Mouse (Mus musculus) hindbrain, postnatal 0 days (tissue): ENCODE measurements at regions not wholly inside any gene's neighbourhood (a gene's known extent, or its start where the extent isn't known, plus 50 kb on each side); places are given as distances from the start of the nearest gene placed in this dataset.

Experiments
- ATAC-seq: fragments of 200-750 bp; cut with Nextera tagmentation; 2 replicates; pipeline ENCODE4 v1.8.0; 2017; ENCODE audit warnings: mild to moderate bottlenecking, moderate TSS enrichment, moderate library complexity
- DNase-seq: peaks from one replicate; pipeline ENCODE4 v3.0.0-alpha.2; 2015; ENCODE audit warnings: low spot score
- H3K27ac ChIP-seq: fragments of 300-500 bp; sonication (generic); 2 replicates; pipeline ENCODE4 v1.5.1; 2014; ENCODE audit warnings: mild to moderate bottlenecking
- H3K27me3 ChIP-seq: fragments of 300-500 bp; sonication (generic); 2 replicates; pipeline ENCODE4 v1.6.1; 2014; ENCODE audit warnings: low read length, mixed read lengths; ENCODE audit not compliant: insufficient read depth
- H3K36me3 ChIP-seq: fragments of 300-500 bp; sonication (generic); 2 replicates; pipeline ENCODE4 v1.6.1; 2014; ENCODE audit warnings: low read length, mixed read lengths; ENCODE audit not compliant: insufficient read depth
- H3K4me1 ChIP-seq: fragments of 300-500 bp; sonication (generic); 2 replicates; pipeline ENCODE4 v1.6.1; 2014; ENCODE audit warnings: antibody characterized with exemption, low read length, mixed read lengths; ENCODE audit not compliant: insufficient read depth
- H3K4me2 ChIP-seq: fragments of 300-500 bp; sonication (generic); 2 replicates; pipeline ENCODE4 v1.6.1; 2014; ENCODE audit warnings: low read depth, mild to moderate bottlenecking, low read length, moderate library complexity, mixed read lengths
- H3K4me3 ChIP-seq: fragments of 300-500 bp; sonication (generic); 2 replicates; pipeline ENCODE4 v1.5.1; 2014; ENCODE audit warnings: low read length
- H3K9ac ChIP-seq: fragments of 300-500 bp; sonication (generic); replicated peaks from 2 replicates; pipeline ENCODE4 v1.6.1; 2014; ENCODE audit warnings: mild to moderate bottlenecking, low read length, moderate library complexity, mixed read lengths
- H3K9me3 ChIP-seq: fragments of 300-500 bp; sonication (generic); 2 replicates; pipeline ENCODE4 v1.6.1; 2016; ENCODE audit warnings: low read length, mixed read lengths
- CTCF ChIP-seq: IDR thresholded peaks from 2 replicates; pipeline ENCODE4 v1.5.1; 2016; ENCODE audit warnings: antibody characterized with exemption, control low read depth, low read depth
- WGBS: fragments of 180-500 bp; shearing (Covaris S2); extraction: QIAGEN DNeasy Blood & Tissue Kit; methylation state at CpG from one replicate; pipeline ENCODE4 v1.1.7; 2014; 5-methylcytosine and 5-hydroxymethylcytosine counted together

DNA sequence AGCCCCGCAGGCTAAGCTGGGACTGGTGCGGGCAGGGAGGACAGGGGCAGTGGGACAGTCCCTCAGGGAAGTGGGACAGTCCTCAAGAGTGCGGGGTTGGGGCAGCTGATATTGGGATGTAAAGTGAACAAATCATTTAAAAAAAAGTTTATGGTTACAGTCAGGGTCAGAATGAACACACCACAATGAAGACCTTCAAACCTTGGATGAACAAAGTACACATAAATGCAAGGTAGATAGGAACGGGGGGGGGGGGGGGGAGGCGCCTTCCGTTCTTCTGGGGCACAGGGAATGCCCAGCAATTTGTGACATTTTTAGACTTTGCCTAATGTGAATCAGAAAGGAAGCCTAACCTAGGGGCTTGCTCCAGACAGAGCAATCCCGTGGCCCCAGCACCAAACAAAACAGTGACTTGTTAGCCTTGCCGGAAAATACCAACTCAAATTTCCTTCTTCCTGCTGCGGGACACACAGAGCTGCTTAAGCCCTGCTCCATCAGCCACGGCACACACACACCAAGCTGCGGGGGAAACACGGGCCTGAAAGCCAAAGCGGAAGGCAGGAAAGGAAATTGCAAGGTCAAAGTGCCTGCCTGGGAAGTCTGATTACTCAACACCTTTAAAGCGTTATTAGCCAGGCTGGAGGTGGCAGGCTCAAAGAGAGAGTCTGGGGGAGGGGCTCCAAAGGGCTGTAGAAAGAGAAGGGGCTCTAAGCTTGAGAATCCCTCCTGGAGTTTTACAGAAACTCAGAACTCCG lies 309.6 kb upstream of the Jarid2 start:
- Histone ChIP-seq H3K4me1 (no peaks in the 10 kb centered on the region), H3K4me2 (no peak overlapping the region), H3K4me3 (no peak overlapping the region), H3K9ac (no peak overlapping the region), H3K36me3 (no peaks in the 10 kb centered on the region), H3K27ac (no peak overlapping the region), H3K9me3 (no peaks in the 10 kb centered on the region), H3K27me3 (no peaks in the 10 kb centered on the region)
- 27% methylated on average over 13 of the region's 15 CpGs for WGBS
- no peak for TF ChIP-seq CTCF
- ATAC-seq (no peak), DNase-seq (no peak)

DNA sequence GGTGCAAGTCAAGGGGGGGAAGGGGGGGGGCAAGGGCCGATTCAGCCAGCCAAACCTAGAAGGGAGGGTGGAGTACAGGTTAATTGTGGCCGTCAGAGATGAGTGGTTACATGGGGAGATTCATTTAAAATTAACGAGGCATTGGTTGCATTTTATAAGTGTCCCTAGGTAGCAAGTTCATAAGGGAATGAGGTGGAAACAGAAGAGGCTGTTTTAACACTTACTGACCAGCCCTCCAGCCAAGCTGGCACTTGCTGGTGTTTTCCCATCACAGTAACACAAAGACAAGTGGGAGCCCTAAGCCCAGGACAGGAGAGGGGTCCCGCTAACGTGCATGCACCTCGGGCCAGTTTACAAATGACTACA lies 309.1 kb upstream of the Jarid2 start:
- Histone ChIP-seq H3K27ac (no peak overlapping the region), H3K27me3 (no peaks in the 10 kb centered on the region), H3K9ac (no peak overlapping the region), H3K4me2 (no peak overlapping the region), H3K4me1 (no peaks in the 10 kb centered on the region), H3K36me3 (no peaks in the 10 kb centered on the region), H3K9me3 (no peaks in the 10 kb centered on the region), H3K4me3 (no peak overlapping the region)
- WGBS, result 26% methylated on average over 6 of the region's 6 CpGs
- no peak for DNase-seq
- no peak for ATAC-seq
- TF ChIP-seq CTCF, result no peak

DNA sequence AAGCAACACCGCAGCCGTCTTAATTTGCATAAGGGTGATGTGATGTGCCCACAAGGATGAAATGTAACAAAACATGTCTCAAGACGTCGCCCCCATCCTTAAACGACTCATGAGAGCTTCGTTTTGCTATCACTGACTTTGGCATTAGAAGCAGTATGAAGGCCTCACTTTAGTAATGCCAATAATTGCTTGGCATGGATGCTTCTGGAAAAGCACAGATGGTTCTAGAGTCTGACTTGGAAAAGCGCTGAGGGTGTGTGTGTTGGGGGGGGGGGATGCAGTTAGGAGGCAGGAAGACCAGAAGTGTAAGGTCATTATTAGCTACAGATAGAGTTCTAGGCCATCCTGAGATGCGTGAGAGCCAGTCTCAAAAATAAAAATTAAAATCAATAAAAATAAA lies 308.3 kb upstream of the Jarid2 start:
- no peaks in the 10 kb centered on the region for H3K27me3 ChIP-seq
- DNase-seq (no peak), ATAC-seq (no peak)
- no peaks in the 10 kb centered on the region for H3K36me3 ChIP-seq
- H3K4me1 ChIP-seq, result no peaks in the 10 kb centered on the region
- no peak overlapping the region for H3K4me3 ChIP-seq
- 93% methylated on average over 8 of the region's 8 CpGs for WGBS
- H3K27ac ChIP-seq, result no peak overlapping the region
- H3K4me2 ChIP-seq, result no peak overlapping the region
- H3K9me3 ChIP-seq, result no peaks in the 10 kb centered on the region
- no peak for TF ChIP-seq CTCF
- no peak overlapping the region for H3K9ac ChIP-seq

DNA sequence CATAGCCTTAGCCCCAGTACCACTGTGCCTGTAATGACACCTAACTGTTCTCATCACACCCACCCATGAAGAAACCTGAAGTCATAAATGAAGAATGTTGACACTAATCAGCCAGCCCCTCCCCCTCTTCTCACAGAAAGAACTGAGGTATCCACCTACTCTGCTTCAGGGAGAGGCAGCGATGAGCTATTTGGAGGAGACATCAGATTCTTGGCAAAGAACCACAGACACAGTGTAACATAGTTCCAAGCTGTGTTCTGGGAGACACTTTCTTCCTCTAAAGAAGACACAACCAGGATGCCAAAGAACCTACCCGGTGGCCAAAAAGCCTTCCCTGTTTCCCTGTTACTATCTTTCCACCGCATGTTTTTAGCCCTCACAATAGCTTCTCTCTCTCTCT lies 307.8 kb upstream of the Jarid2 start:
- 71% methylated on average over 3 of the region's 3 CpGs for WGBS
- ATAC-seq (no peak), DNase-seq (no peak)
- Histone ChIP-seq H3K27ac (no peak overlapping the region), H3K9ac (no peak overlapping the region), H3K4me3 (no peak overlapping the region), H3K4me1 (no peaks in the 10 kb centered on the region), H3K9me3 (no peaks in the 10 kb centered on the region), H3K27me3 (no peaks in the 10 kb centered on the region), H3K36me3 (no peaks in the 10 kb centered on the region), H3K4me2 (no peak overlapping the region)
- TF ChIP-seq CTCF, result no peak

DNA sequence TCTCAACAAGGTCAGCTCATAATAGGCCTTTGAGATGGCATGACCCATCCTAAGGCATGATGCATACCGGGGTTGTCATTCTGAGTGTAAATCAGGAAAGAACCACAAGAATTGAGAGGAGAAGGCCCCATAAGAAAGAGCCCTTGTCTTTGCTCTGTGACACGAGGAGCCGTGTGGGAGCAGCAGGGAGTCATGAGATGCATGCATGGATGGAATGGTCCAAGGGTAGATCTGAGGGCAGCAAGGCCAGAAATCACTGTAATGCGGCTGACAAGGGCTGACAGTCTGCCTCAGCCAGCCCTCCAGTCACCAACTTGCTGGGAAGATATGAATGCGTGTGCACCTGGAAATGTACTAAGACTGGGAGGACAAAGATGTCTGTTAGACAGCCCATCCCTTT lies 307.4 kb upstream of the Jarid2 start:
- H3K9ac ChIP-seq, result no peak overlapping the region
- no peaks in the 10 kb centered on the region for H3K9me3 ChIP-seq
- no peak overlapping the region for H3K4me2 ChIP-seq
- H3K36me3 ChIP-seq, result no peaks in the 10 kb centered on the region
- DNase-seq (no peak), ATAC-seq (no peak)
- 66% methylated on average over 5 of the region's 5 CpGs for WGBS
- H3K4me3 ChIP-seq, result no peak overlapping the region
- no peak overlapping the region for H3K27ac ChIP-seq
- no peak for TF ChIP-seq CTCF
- no peaks in the 10 kb centered on the region for H3K27me3 ChIP-seq
- no peaks in the 10 kb centered on the region for H3K4me1 ChIP-seq

DNA sequence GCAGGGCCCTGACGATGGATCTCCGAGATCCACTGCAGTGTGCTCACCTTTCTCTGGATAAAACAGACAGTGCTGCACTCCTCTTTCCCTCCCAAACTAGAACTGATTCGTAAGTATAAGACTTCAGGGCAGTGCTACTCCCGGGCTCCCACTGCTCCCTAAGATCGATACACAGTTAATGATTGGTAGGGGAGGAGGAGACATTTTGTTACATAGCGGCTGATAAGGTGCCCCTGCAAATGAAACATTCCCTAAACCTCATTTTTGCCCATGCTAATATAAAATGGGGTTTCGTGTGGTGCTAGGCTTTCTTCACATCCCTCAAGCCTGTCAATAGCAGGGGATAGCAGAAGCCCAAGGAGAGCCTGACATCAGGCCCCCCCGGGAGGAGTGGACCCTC lies 298.8 kb upstream of the Jarid2 start:
- Histone ChIP-seq H3K27me3 (no peaks in the 10 kb centered on the region), H3K27ac (no peak overlapping the region), H3K4me1 (no peaks in the 10 kb centered on the region), H3K4me3 (no peak overlapping the region), H3K4me2 (no peak overlapping the region), H3K9ac (no peak overlapping the region), H3K9me3 (no peaks in the 10 kb centered on the region), H3K36me3 (no peaks in the 10 kb centered on the region)
- ATAC-seq, result no peak
- no peak for DNase-seq
- no peak for TF ChIP-seq CTCF
- WGBS, result 91% methylated on average over 8 of the region's 8 CpGs

DNA sequence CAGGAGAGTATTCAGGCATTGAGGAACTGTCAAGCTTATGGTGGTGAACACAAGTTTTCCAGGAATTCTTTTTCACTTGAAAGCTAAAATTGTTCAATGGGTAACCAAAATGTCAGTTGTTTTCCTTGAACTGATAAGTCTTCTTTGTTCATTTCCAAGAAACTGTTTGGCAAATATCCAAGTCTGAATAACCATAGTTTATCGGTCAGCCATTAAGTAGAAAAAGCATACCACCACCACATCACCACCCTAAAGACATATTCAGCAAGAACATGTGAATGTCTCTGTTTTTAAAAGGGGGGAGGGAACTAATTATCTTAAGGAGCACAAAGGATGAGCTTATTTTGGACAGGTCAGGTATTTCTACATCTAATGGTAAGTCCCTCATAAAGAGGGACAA lies 291.6 kb upstream of the Jarid2 start:
- no peak for TF ChIP-seq CTCF
- Histone ChIP-seq H3K9me3 (no peaks in the 10 kb centered on the region), H3K27ac (no peak overlapping the region), H3K9ac (no peak overlapping the region), H3K4me2 (no peak overlapping the region), H3K27me3 (no peaks in the 10 kb centered on the region), H3K36me3 (no peaks in the 10 kb centered on the region), H3K4me3 (no peak overlapping the region), H3K4me1 (no peaks in the 10 kb centered on the region)
- ATAC-seq (no peak), DNase-seq (no peak)
- WGBS, result 87% methylated on average over 1 of the region's 1 CpGs
